Mouse (Mus musculus) stomach, embryonic 16.5 days (tissue): ENCODE data around the gene Prpf4. TPM values are rescaled to one million over a fixed set of nuclear protein-coding genes. Genes with fewer than 3 reads are reported as not detected.

Experiments used
- ATAC-seq: fragments of 200-750 bp; cut with Nextera tagmentation; 2 replicates; pipeline ENCODE4 v1.8.0; 2017; ENCODE audit warnings: moderate number of reproducible peaks, moderate TSS enrichment; ENCODE audit not compliant: insufficient read depth, low FRiP score
- H3K27ac ChIP-seq: fragments of 300-500 bp; sonication (generic); 2 replicates; pipeline ENCODE4 v1.5.1; 2014; ENCODE audit warnings: low read length
- H3K27me3 ChIP-seq: fragments of 300-500 bp; sonication (generic); 2 replicates; pipeline ENCODE4 v1.6.1; 2014; ENCODE audit warnings: low read length, control low read depth, mixed read lengths; ENCODE audit not compliant: control insufficient read depth, insufficient read depth
- H3K36me3 ChIP-seq: fragments of 300-500 bp; sonication (generic); 2 replicates; pipeline ENCODE4 v1.6.1; 2014; ENCODE audit warnings: low read length; ENCODE audit not compliant: control insufficient read depth, insufficient read depth
- H3K4me1 ChIP-seq: fragments of 300-500 bp; sonication (generic); 2 replicates; pipeline ENCODE4 v1.6.1; 2014; ENCODE audit warnings: low read length, control low read depth, mixed read lengths; ENCODE audit not compliant: control insufficient read depth, insufficient read depth
- H3K4me2 ChIP-seq: fragments of 300-500 bp; sonication (generic); 2 replicates; pipeline ENCODE4 v1.6.1; 2014; ENCODE audit warnings: low read depth, low read length, mixed read lengths
- H3K4me3 ChIP-seq: fragments of 300-500 bp; sonication (generic); replicated peaks from 2 replicates; pipeline ENCODE4 v1.5.1; 2014; ENCODE audit warnings: mild to moderate bottlenecking, low read length
- H3K9ac ChIP-seq: fragments of 300-500 bp; sonication (generic); 2 replicates; pipeline ENCODE4 v1.6.1; 2014; ENCODE audit warnings: low read length
- H3K9me3 ChIP-seq: fragments of 300-500 bp; sonication (generic); replicated peaks from 2 replicates; pipeline ENCODE4 v1.6.1; 2016; ENCODE audit warnings: low read length, control low read depth; ENCODE audit not compliant: control insufficient read depth
- WGBS: fragments of 180-500 bp; shearing (Covaris S2); extraction: QIAGEN DNeasy Blood & Tissue Kit; methylation state at CpG from one replicate; pipeline ENCODE4 v1.1.7; 2014; 5-methylcytosine and 5-hydroxymethylcytosine counted together
- polyA plus RNA-seq: library from polyadenylated mRNA; unstranded; fragments of >200 nt; fragmentation: Nextera tagmentation; extraction: Ambion mirVana; gene quantifications from 2 replicates; pipeline ENCODE4 v1.2.1, GENCODE M21; 2015

Gene Prpf4
- polyA plus RNA-seq, 1 experiment from 2014 or later = 16.6 TPM

GRCm38 (mm10) chr4:62366291-62366690 lies 42.3 kb upstream of the Prpf4 start:
- no peak overlapping the region for H3K9ac ChIP-seq
- H3K27me3 ChIP-seq = no peaks in the 10 kb centered on the region
- no peak overlapping the region for H3K27ac ChIP-seq
- peaks cover 6% of the 10 kb centered on the region for H3K4me1 ChIP-seq
- H3K4me2 ChIP-seq = no peak overlapping the region
- no peaks in the 10 kb centered on the region for H3K36me3 ChIP-seq
- no peak overlapping the region for H3K4me3 ChIP-seq
- WGBS = 68% methylated on average over 4 of the region's 4 CpGs
- ATAC-seq = no peak
- H3K9me3 ChIP-seq = no peaks in the 10 kb centered on the region

GRCm38 (mm10) chr4:62367586-62367985 lies 41.0 kb upstream of the Prpf4 start:
- no peak overlapping the region for H3K27ac ChIP-seq
- no peaks in the 10 kb centered on the region for H3K9me3 ChIP-seq
- 77% methylated on average over 6 of the region's 6 CpGs for WGBS
- no peaks in the 10 kb centered on the region for H3K36me3 ChIP-seq
- ATAC-seq = no peak
- no peak overlapping the region for H3K4me2 ChIP-seq
- no peaks in the 10 kb centered on the region for H3K27me3 ChIP-seq
- H3K9ac ChIP-seq = no peak overlapping the region
- H3K4me3 ChIP-seq = no peak overlapping the region
- 0 out of 2 replicates have a peak, but pooled peaks cover 2% of the 10 kb centered on the region for H3K4me1 ChIP-seq

- ATAC-seq = no peak
- Histone ChIP-seq H3K4me2 (no peak overlapping the region), H3K9me3 (no peaks in the 10 kb centered on the region), H3K4me1 (0 out of 2 replicates have a peak, but pooled peaks cover 2% of the 10 kb centered on the region), H3K27me3 (no peaks in the 10 kb centered on the region), H3K4me3 (no peak overlapping the region), H3K9ac (no peak overlapping the region), H3K36me3 (no peaks in the 10 kb centered on the region), H3K27ac (no peak overlapping the region)
- 58% methylated on average over 3 of the region's 3 CpGs for WGBS
Observed at GRCm38 (mm10) chr4:62369091-62369490, 39.5 kb upstream of the Prpf4 start.

GRCm38 (mm10) chr4:62372410-62372809 lies 36.2 kb upstream of the Prpf4 start:
- Histone ChIP-seq H3K27ac (no peak overlapping the region), H3K9me3 (no peaks in the 10 kb centered on the region), H3K4me3 (no peak overlapping the region), H3K27me3 (no peaks in the 10 kb centered on the region), H3K4me1 (0 out of 2 replicates have a peak, but pooled peaks cover 2% of the 10 kb centered on the region), H3K4me2 (no peak overlapping the region), H3K9ac (no peak overlapping the region), H3K36me3 (no peaks in the 10 kb centered on the region)
- 24% methylated on average over 1 of the region's 1 CpGs for WGBS
- ATAC-seq = no peak

- Histone ChIP-seq H3K36me3 (no peaks in the 10 kb centered on the region), H3K9ac (no peak overlapping the region), H3K27ac (no peak overlapping the region), H3K4me3 (no peak overlapping the region), H3K4me2 (no peak overlapping the region), H3K4me1 (0 out of 2 replicates have a peak, but pooled peaks cover 2% of the 10 kb centered on the region), H3K27me3 (no peaks in the 10 kb centered on the region), H3K9me3 (no peaks in the 10 kb centered on the region)
- no peak for ATAC-seq
- WGBS = 81% methylated on average over 9 of the region's 9 CpGs
Observed at GRCm38 (mm10) chr4:62372818-62373520, 35.6 kb upstream of the Prpf4 start.

- WGBS = 53% methylated on average over 7 of the region's 7 CpGs
Observed at GRCm38 (mm10) chr4:62373668-62374067, 34.9 kb upstream of the Prpf4 start.

GRCm38 (mm10) chr4:62374342-62374741 lies 34.3 kb upstream of the Prpf4 start:
- Histone ChIP-seq H3K27ac (no peak overlapping the region), H3K4me3 (no peak overlapping the region), H3K4me2 (no peak overlapping the region), H3K36me3 (no peaks in the 10 kb centered on the region), H3K27me3 (no peaks in the 10 kb centered on the region), H3K9ac (no peak overlapping the region), H3K9me3 (no peaks in the 10 kb centered on the region), H3K4me1 (peaks cover 5% of the 10 kb centered on the region; the same call in 1 of the 2 replicates)
- no peak for ATAC-seq
- WGBS = 59% methylated on average over 4 of the region's 4 CpGs

More at GRCm38 (mm10) chr4:62373668-62374067, 34.9 kb upstream of the Prpf4 start:
- H3K9ac ChIP-seq = no peak overlapping the region
- no peaks in the 10 kb centered on the region for H3K9me3 ChIP-seq
- H3K36me3 ChIP-seq = no peaks in the 10 kb centered on the region
- H3K4me2 ChIP-seq = no peak overlapping the region
- no peaks in the 10 kb centered on the region for H3K27me3 ChIP-seq
- H3K4me3 ChIP-seq = no peak overlapping the region
- H3K27ac ChIP-seq = no peak overlapping the region
- H3K4me1 ChIP-seq = 0 out of 2 replicates have a peak, but pooled peaks cover 2% of the 10 kb centered on the region
- ATAC-seq = no peak

GRCm38 (mm10) chr4:62376123-62376522 lies 32.5 kb upstream of the Prpf4 start:
- ATAC-seq = no peak

GRCm38 (mm10) chr4:62379724-62380381 lies 28.7 kb upstream of the Prpf4 start:
- Histone ChIP-seq H3K27ac (no peak overlapping the region), H3K4me2 (no peak overlapping the region), H3K27me3 (no peaks in the 10 kb centered on the region), H3K9me3 (no peaks in the 10 kb centered on the region), H3K4me1 (peaks cover 3% of the 10 kb centered on the region; the same call in 1 of the 2 replicates), H3K9ac (no peak overlapping the region), H3K36me3 (no peaks in the 10 kb centered on the region), H3K4me3 (no peak overlapping the region)
- WGBS = 73% methylated on average over 9 of the region's 9 CpGs
- no peak for ATAC-seq

More at GRCm38 (mm10) chr4:62376123-62376522, 32.5 kb upstream of the Prpf4 start:
- WGBS = 84% methylated on average over 2 of the region's 2 CpGs
- Histone ChIP-seq H3K4me3 (no peak overlapping the region), H3K36me3 (no peaks in the 10 kb centered on the region), H3K9me3 (no peaks in the 10 kb centered on the region), H3K4me2 (no peak overlapping the region), H3K4me1 (peaks cover 5% of the 10 kb centered on the region; the same call in 1 of the 2 replicates), H3K27ac (no peak overlapping the region), H3K27me3 (no peaks in the 10 kb centered on the region), H3K9ac (no peak overlapping the region)
